Mouse (Mus musculus) lung, adult 2 months (tissue): ENCODE data around the gene Wdr34.
A peak's percentile ranks its signal among the peaks of the same experiment; 100 is the strongest.

Source experiments
- CTCF ChIP-seq: fragments of 200-500 bp; IDR thresholded peaks from 2 replicates; pipeline ENCODE4 v1.5.1; 2011; ENCODE audit warnings: mild to moderate bottlenecking, low read length, control low read depth; ENCODE audit not compliant: insufficient read depth
- POLR2A ChIP-seq: fragments of 200-500 bp; IDR thresholded peaks from 2 replicates; pipeline ENCODE4 v1.6.1; 2011; ENCODE audit warnings: low read depth, mild to moderate bottlenecking, control low read depth, low read length, borderline replicate concordance; ENCODE audit errors: extremely low read depth

- TF ChIP-seq POLR2A (peak; percentile 53; the same call in 1 of the 2 replicates), CTCF (no peak)
These were observed 45.0 kb upstream of the Wdr34 start, which contains the start of gene Zdhhc12 for GRCm38 (mm10) chr2:30093471-30094207.
